Mouse (Mus musculus): Measurements from ENCODE around the gene Lmtk3. TPM values are rescaled to one million over a fixed set of nuclear protein-coding genes. Genes with fewer than 3 reads are reported as not detected.

The Lmtk3 gene
- polyA plus RNA-seq, 1 experiment from 2014 or later: 2.9 TPM

DNA sequence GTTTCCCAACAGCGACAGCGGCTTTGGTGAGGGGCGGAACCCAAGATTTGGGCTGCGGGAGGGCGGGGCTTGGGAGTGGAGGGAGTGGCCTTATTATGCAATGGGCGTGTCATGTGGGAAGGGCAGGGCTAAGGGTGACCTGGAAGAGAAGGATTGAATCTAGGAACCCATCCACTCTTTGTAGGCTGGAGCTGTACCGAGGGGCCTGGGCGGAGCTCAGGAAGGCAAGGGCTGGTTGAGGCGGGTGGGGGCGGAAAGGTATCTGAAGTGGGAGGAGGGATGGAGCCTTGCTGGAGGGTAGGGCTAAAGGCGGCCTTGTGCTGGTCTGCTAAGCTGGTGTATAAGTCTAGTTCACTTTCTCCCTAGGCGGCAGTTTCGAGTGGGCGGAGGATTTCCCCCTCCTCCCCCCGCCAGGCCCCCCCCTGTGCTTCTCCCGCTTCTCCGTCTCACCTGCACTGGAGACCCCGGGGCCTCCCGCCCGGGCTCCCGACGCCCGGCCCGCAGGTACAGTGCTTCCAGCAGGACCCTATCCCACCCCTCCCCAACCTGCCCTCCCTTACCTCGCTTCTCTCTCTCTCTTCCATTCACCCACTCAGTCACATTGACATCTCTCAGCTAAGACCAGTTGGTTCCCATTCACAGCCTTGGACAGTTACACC, 17.1 kb downstream of the Lmtk3 start:
- H3K4me3 ChIP-seq (ENCODE audit: low read depth, low read length): no peak overlapping the region
- H3K27me3 ChIP-seq (ENCODE audit: control insufficient read depth, insufficient read depth, low read length): peaks cover 11% of the 10 kb centered on the region
- ATAC-seq (replicated peaks; ENCODE audit: insufficient number of reproducible peaks, low FRiP score, low TSS enrichment, low read depth): no peak
- peak; percentile 53 for DNase-seq (ENCODE audit: low spot score)
- no peak overlapping the region; the same call in 1 of the 2 replicates for H3K9ac ChIP-seq (replicated peaks; ENCODE audit: low read length)
- H3K4me2 ChIP-seq (ENCODE audit: low read depth, low read length): peak overlapping the region; percentile 4; the same call in 1 of the 2 replicates
- H3K4me1 ChIP-seq (ENCODE audit: control insufficient read depth, insufficient read depth, low read length): peaks cover 12% of the 10 kb centered on the region
- no peaks in the 10 kb centered on the region for H3K9me3 ChIP-seq (replicated peaks; ENCODE audit: control insufficient read depth, low read length)
- WGBS: 12% methylated on average over 23 of the region's 25 CpGs
- no peaks in the 10 kb centered on the region for H3K36me3 ChIP-seq (replicated peaks; ENCODE audit: control insufficient read depth, insufficient read depth, low read depth, low read length)
- H3K27ac ChIP-seq (replicated peaks; ENCODE audit: low read depth, low read length): no peak overlapping the region

DNA sequence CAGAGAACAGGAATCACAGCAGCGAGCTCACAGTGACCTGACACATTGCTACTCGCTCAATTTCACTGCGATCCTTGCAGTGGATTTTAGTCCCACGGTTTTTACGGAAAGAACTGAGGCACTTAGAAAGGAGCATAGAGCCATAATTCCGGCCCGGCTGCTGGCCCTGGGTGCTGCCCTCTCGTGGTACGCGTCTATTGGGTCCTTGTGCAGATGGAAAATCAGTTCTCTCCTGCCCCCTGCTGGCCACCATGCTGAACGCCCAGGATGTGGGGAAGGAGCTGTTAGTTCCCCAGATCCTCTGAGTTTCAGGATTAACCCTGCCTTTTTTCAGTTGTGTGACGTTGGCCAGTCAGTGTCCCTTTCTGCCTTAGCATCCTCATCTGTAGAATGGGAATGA, 17.8 kb downstream of the Lmtk3 start:
- Histone ChIP-seq H3K4me3 (ENCODE audit: low read depth, low read length) (no peak overlapping the region), H3K36me3 (replicated peaks; ENCODE audit: control insufficient read depth, insufficient read depth, low read depth, low read length) (no peaks in the 10 kb centered on the region)
- WGBS: 5% methylated on average over 12 of the region's 12 CpGs

DNA sequence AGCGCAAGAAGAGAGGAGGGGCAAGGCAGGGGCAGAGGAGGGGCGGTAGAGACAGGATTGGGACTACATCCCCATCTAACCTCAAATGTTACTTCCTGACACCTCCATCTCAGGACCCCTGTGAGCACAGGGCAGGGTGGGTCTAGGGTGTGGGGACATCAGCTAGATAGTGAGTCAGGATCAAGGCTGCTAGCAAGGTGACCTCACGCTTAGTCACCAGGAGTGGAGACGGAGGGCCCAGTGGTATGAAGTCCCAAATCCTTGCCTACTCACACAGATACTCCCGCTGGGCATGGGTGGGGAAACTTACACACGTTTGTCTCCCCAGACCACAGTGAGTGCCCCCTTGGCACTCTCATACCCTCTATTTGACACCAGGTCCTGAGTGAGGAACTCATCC, 19.0 kb downstream of the Lmtk3 start:
- H3K4me2 ChIP-seq (ENCODE audit: low read depth, low read length): no peak overlapping the region
- 88% methylated on average over 6 of the region's 6 CpGs for WGBS
- H3K27ac ChIP-seq (replicated peaks; ENCODE audit: low read depth, low read length): no peak overlapping the region
- DNase-seq (ENCODE audit: low spot score) (no peak), ATAC-seq (replicated peaks; ENCODE audit: insufficient number of reproducible peaks, low FRiP score, low TSS enrichment, low read depth) (no peak)
- no peaks in the 10 kb centered on the region for H3K9me3 ChIP-seq (replicated peaks; ENCODE audit: control insufficient read depth, low read length)
- no peak overlapping the region for H3K4me3 ChIP-seq (ENCODE audit: low read depth, low read length)
- peaks cover 3% of the 10 kb centered on the region; the same call in 1 of the 2 replicates for H3K36me3 ChIP-seq (replicated peaks; ENCODE audit: control insufficient read depth, insufficient read depth, low read depth, low read length)
- H3K9ac ChIP-seq (replicated peaks; ENCODE audit: low read length): no peak overlapping the region
- H3K27me3 ChIP-seq (ENCODE audit: control insufficient read depth, insufficient read depth, low read length): peaks cover 3% of the 10 kb centered on the region
- peaks cover 8% of the 10 kb centered on the region for H3K4me1 ChIP-seq (ENCODE audit: control insufficient read depth, insufficient read depth, low read length)

More for the DNA sequence above, 17.8 kb downstream of the Lmtk3 start:
- H3K27ac ChIP-seq (replicated peaks; ENCODE audit: low read depth, low read length): no peak overlapping the region
- no peaks in the 10 kb centered on the region for H3K9me3 ChIP-seq (replicated peaks; ENCODE audit: control insufficient read depth, low read length)
- H3K4me2 ChIP-seq (ENCODE audit: low read depth, low read length): peak overlapping the region; percentile 4; the same call in 1 of the 2 replicates
- H3K9ac ChIP-seq (replicated peaks; ENCODE audit: low read length): no peak overlapping the region
- DNase-seq (ENCODE audit: low spot score): peak; percentile 94
- H3K4me1 ChIP-seq (ENCODE audit: control insufficient read depth, insufficient read depth, low read length): peaks cover 12% of the 10 kb centered on the region
- ATAC-seq (replicated peaks; ENCODE audit: insufficient number of reproducible peaks, low FRiP score, low TSS enrichment, low read depth): no peak
- peaks cover 11% of the 10 kb centered on the region for H3K27me3 ChIP-seq (ENCODE audit: control insufficient read depth, insufficient read depth, low read length)

DNA sequence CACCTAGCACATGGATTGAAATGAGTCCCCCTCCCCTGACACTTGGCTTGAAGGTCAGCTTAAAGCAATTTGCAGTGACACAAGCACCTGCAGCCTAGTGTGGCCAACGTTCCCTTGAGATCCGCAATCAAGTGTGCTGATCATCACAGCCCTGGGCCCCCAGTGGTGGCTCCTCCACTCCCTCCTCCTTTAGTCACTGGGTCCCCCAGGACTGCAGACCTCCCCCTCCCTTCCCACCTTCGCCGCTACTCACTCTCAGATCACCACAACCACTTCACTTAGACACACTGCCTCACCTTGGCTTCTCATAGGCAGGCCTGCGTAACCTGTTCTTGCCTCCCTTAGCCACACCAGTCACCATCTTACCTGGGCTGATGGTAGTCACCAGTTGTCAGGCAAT, 22.4 kb downstream of the Lmtk3 start:
- Histone ChIP-seq H3K4me1 (ENCODE audit: control insufficient read depth, insufficient read depth, low read length) (no peaks in the 10 kb centered on the region), H3K4me2 (ENCODE audit: low read depth, low read length) (no peak overlapping the region), H3K27me3 (ENCODE audit: control insufficient read depth, insufficient read depth, low read length) (no peaks in the 10 kb centered on the region), H3K36me3 (replicated peaks; ENCODE audit: control insufficient read depth, insufficient read depth, low read depth, low read length) (peaks cover 22% of the 10 kb centered on the region), H3K27ac (replicated peaks; ENCODE audit: low read depth, low read length) (no peak overlapping the region), H3K9ac (replicated peaks; ENCODE audit: low read length) (no peak overlapping the region), H3K9me3 (replicated peaks; ENCODE audit: control insufficient read depth, low read length) (no peaks in the 10 kb centered on the region), H3K4me3 (ENCODE audit: low read depth, low read length) (no peak overlapping the region)
- no peak for ATAC-seq (replicated peaks; ENCODE audit: insufficient number of reproducible peaks, low FRiP score, low TSS enrichment, low read depth)
- 54% methylated on average over 5 of the region's 5 CpGs for WGBS
- DNase-seq (ENCODE audit: low spot score): no peak

DNA sequence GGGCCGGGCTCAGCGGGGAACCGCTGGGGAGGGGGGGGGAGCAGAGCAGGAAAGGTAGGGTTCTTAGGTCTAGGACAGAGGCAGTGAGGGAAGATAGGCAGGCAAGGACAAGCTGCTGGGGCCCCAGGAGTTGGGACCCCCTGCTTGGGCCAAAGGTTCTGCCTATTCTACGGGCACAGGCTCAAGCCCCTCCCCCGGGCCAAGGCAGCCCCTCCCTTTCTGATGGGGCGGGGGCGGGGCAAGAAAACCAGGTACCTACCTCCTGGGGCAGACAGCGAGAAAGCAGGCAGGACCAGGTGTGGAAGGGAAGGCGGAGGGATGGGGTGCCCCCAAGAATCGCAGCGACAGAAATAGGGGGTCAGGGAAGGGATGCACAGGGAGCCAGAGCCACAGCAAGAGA, 24.9 kb downstream of the Lmtk3 start:
- Histone ChIP-seq H3K4me2 (ENCODE audit: low read depth, low read length) (no peak overlapping the region), H3K9ac (replicated peaks; ENCODE audit: low read length) (no peak overlapping the region), H3K4me1 (ENCODE audit: control insufficient read depth, insufficient read depth, low read length) (peaks cover 2% of the 10 kb centered on the region; the same call in 1 of the 2 replicates), H3K27me3 (ENCODE audit: control insufficient read depth, insufficient read depth, low read length) (no peaks in the 10 kb centered on the region), H3K36me3 (replicated peaks; ENCODE audit: control insufficient read depth, insufficient read depth, low read depth, low read length) (peaks cover 27% of the 10 kb centered on the region), H3K4me3 (ENCODE audit: low read depth, low read length) (no peak overlapping the region), H3K9me3 (replicated peaks; ENCODE audit: control insufficient read depth, low read length) (no peaks in the 10 kb centered on the region), H3K27ac (replicated peaks; ENCODE audit: low read depth, low read length) (no peak overlapping the region)
- 53% methylated on average over 11 of the region's 11 CpGs for WGBS
- ATAC-seq (replicated peaks; ENCODE audit: insufficient number of reproducible peaks, low FRiP score, low TSS enrichment, low read depth) (no peak), DNase-seq (ENCODE audit: low spot score) (no peak)

DNA sequence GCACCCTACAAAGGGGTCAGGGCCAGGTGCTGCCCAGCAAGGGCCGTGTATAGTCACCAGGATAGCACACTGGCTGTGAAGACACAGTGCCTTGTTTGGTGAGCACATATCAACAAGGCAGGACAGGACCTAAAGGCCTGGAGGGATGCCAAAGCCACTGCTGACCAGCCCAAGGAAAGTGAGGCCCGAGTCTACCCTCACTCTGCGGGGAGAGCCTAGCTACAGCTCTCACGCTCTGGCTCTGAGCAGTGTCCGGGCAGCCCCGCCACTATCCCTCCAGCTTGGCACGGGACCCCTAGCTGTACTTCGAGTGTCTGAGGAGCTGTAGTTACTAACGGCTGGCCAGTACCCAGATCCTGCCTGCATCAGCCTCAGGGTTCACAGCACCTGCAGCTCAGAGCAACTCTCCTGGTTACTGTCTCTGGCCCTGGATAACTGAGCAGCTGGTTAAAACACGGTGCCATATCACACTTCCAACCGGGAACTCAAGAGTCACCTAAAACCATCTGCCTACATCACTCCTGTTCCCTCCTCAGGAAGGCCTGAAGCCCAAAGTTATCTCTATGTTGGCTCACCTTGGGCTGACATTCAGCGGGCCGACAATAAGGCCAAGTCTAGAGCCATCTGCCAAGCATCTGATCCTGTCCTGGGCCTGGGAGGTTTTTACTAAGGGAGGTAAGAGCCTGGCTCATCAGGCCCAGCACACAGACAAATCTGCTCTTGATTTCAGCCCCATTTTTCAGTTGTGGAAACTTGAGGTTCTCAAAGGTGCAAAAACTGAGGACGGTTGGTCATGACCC, 25.9 kb downstream of the Lmtk3 start:
- no peak for DNase-seq (ENCODE audit: low spot score)
- Histone ChIP-seq H3K27me3 (ENCODE audit: control insufficient read depth, insufficient read depth, low read length) (no peaks in the 10 kb centered on the region), H3K36me3 (replicated peaks; ENCODE audit: control insufficient read depth, insufficient read depth, low read depth, low read length) (peaks cover 27% of the 10 kb centered on the region), H3K27ac (replicated peaks; ENCODE audit: low read depth, low read length) (no peak overlapping the region), H3K9ac (replicated peaks; ENCODE audit: low read length) (no peak overlapping the region), H3K4me2 (ENCODE audit: low read depth, low read length) (no peak overlapping the region), H3K9me3 (replicated peaks; ENCODE audit: control insufficient read depth, low read length) (no peaks in the 10 kb centered on the region), H3K4me1 (ENCODE audit: control insufficient read depth, insufficient read depth, low read length) (peaks cover 2% of the 10 kb centered on the region; the same call in 1 of the 2 replicates), H3K4me3 (ENCODE audit: low read depth, low read length) (no peak overlapping the region)
- 89% methylated on average over 14 of the region's 14 CpGs for WGBS
- no peak for ATAC-seq (replicated peaks; ENCODE audit: insufficient number of reproducible peaks, low FRiP score, low TSS enrichment, low read depth)

DNA sequence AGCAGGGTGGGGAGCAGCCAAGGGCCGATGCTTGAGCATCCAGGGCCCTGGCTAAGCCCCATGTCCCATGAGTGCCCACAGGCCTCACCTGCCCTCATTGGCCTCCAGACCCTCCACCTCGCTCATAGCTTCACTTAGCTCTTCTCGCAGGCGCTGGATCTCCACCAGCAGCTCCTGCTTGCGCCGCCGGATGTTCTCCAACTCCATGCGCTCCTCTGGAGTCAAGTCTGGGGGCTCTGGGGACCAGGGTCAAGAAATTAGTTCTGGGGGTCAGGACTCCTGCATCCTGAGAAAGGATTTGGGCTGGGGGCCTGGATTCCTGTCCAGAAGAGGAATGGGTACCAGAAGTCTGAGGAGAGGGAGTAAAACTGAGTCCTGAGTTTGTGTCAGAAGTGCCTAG, 29.4 kb downstream of the Lmtk3 start:
- H3K4me2 ChIP-seq (ENCODE audit: low read depth, low read length): peak overlapping the region; percentile 68
- WGBS: 86% methylated on average over 8 of the region's 8 CpGs
- H3K9me3 ChIP-seq (replicated peaks; ENCODE audit: control insufficient read depth, low read length): no peaks in the 10 kb centered on the region
- H3K27me3 ChIP-seq (ENCODE audit: control insufficient read depth, insufficient read depth, low read length): no peaks in the 10 kb centered on the region
- peaks cover 25% of the 10 kb centered on the region for H3K36me3 ChIP-seq (replicated peaks; ENCODE audit: control insufficient read depth, insufficient read depth, low read depth, low read length)
- DNase-seq (ENCODE audit: low spot score): no peak
- ATAC-seq (replicated peaks; ENCODE audit: insufficient number of reproducible peaks, low FRiP score, low TSS enrichment, low read depth): no peak
- peaks cover 2% of the 10 kb centered on the region; the same call in 1 of the 2 replicates for H3K4me1 ChIP-seq (ENCODE audit: control insufficient read depth, insufficient read depth, low read length)
- peak overlapping the region; percentile 93 for H3K4me3 ChIP-seq (ENCODE audit: low read depth, low read length)
- H3K27ac ChIP-seq (replicated peaks; ENCODE audit: low read depth, low read length): no peak overlapping the region; the same call in 1 of the 2 replicates
- H3K9ac ChIP-seq (replicated peaks; ENCODE audit: low read length): peak overlapping the region; percentile 100

Measured in embryonic facial prominence, embryonic 11.5 days (tissue).